Mouse (Mus musculus): Measurements from ENCODE around the gene Gm20219.

DNA sequence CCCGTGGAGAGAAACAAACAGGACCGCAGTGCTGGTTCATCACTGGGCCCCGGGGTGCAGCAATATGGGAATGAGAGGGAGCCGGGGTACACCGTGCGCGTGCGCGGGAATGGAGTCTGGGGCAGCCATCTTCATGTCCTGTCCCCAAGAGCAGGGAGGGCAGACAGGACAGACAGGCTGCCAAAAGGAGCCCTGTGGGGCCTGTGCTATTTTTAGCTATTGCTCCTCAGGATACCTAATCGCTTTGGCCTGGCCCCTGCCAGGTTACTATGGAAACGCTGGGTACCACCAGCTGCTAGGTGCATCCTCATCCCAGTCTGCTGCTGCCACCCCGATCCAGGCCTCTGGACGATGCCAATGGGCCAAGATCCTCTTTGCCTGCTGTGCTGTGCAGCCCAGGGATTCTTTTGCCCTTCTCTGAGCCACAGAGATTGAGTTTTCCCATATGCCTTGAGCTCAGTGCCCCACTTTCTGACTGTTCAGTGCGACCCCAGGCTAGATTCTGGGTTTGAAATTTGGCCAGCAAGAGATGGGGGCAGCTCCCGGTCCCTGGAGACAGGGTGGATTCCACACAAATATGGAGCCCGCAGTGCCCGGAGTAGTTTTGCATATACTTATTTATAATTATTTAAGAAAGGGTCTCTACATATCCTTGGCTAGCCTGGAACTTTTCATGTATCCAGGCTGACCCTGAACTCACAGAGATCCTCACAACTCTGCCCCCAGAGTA lies 6.9 kb downstream of the Gm20219 start:
- TF ChIP-seq GATA1 (IDR thresholded peaks at IDR 0.05; ENCODE audit: low read length) (no peak), TAL1 (IDR thresholded peaks at IDR 0.05; ENCODE audit: low read length) (no peak)

All from erythroblast, embryonic 14.5 days (primary cell).